Mouse (Mus musculus): ENCODE data around the gene 4930507D05Rik. TPM values are rescaled to one million over a fixed set of nuclear protein-coding genes. Genes with fewer than 3 reads are reported as not detected.
A peak's percentile ranks its signal among the peaks of the same experiment; 100 is the strongest.

4930507D05Rik gene
- polyA plus RNA-seq, 1 experiment from 2014 or later: 0.55 TPM

- ATAC-seq (ENCODE audit: low read depth): peak; percentile 41; the same call in 1 of the 2 replicates
- H3K27me3 ChIP-seq (ENCODE audit: control insufficient read depth, insufficient read depth, low read depth, low read length): no peaks in the 10 kb centered on the region
Measured at GRCm38 (mm10) chr10:62500088-62500915, 51.0 kb downstream of the 4930507D05Rik start.

More at GRCm38 (mm10) chr10:62500088-62500915, 51.0 kb downstream of the 4930507D05Rik start:
- Histone ChIP-seq H3K9ac (ENCODE audit: low read length) (no peak overlapping the region), H3K4me2 (ENCODE audit: low read depth, low read length) (no peak overlapping the region), H3K36me3 (ENCODE audit: control insufficient read depth, insufficient read depth, low read length) (no peaks in the 10 kb centered on the region), H3K9me3 (ENCODE audit: control insufficient read depth, low read length) (no peaks in the 10 kb centered on the region), H3K4me1 (replicated peaks; ENCODE audit: control insufficient read depth, insufficient read depth, low read length) (no peaks in the 10 kb centered on the region), H3K27ac (ENCODE audit: low read length) (no peak overlapping the region), H3K4me3 (ENCODE audit: low read length) (no peak overlapping the region)
- WGBS: 22% methylated on average over 15 of the region's 15 CpGs

Other genes with a start within 250 kb of the 4930507D05Rik start
- gene Tspan15, start 218.2 kb upstream of the 4930507D05Rik start, polyA plus RNA-seq (2015; fragmentation: Nextera tagmentation; extraction: Ambion mirVana): 96.1 and 116 TPM in 2 replicates
- 0.72 and 0.87 TPM in 2 replicates for gene Tacr2, start 197.1 kb upstream of the 4930507D05Rik start, polyA plus RNA-seq (2015; fragmentation: Nextera tagmentation; extraction: Ambion mirVana)
- 39.3 and 46.0 TPM in 2 replicates for gene Hk1, start 69.6 kb upstream of the 4930507D05Rik start, polyA plus RNA-seq (2015; fragmentation: Nextera tagmentation; extraction: Ambion mirVana)
- 4.3 and 4.4 TPM in 2 replicates for gene Hkdc1, start 27.0 kb upstream of the 4930507D05Rik start, polyA plus RNA-seq (2015; fragmentation: Nextera tagmentation; extraction: Ambion mirVana)
- gene Supv3l1, start 249 bp downstream of the 4930507D05Rik start, polyA plus RNA-seq (2015; fragmentation: Nextera tagmentation; extraction: Ambion mirVana): 22.2 and 24.2 TPM in 2 replicates
- 81.6 and 86.1 TPM in 2 replicates for gene Vps26a, start 37.3 kb downstream of the 4930507D05Rik start, polyA plus RNA-seq (2015; fragmentation: Nextera tagmentation; extraction: Ambion mirVana)
- 52.4 and 54.1 TPM in 2 replicates for gene Srgn, start 78.0 kb downstream of the 4930507D05Rik start, polyA plus RNA-seq (2015; fragmentation: Nextera tagmentation; extraction: Ambion mirVana)
- 32.1 and 34.8 TPM in 2 replicates for gene Kif1bp, start 129.0 kb downstream of the 4930507D05Rik start, polyA plus RNA-seq (2015; fragmentation: Nextera tagmentation; extraction: Ambion mirVana)
- gene Ddx21, start 152.8 kb downstream of the 4930507D05Rik start, polyA plus RNA-seq (2015; fragmentation: Nextera tagmentation; extraction: Ambion mirVana): 14.2 and 17.4 TPM in 2 replicates
- gene Ddx50, start 201.7 kb downstream of the 4930507D05Rik start, polyA plus RNA-seq (2015; fragmentation: Nextera tagmentation; extraction: Ambion mirVana): 115 and 120 TPM in 2 replicates